Mouse (Mus musculus) intestine, embryonic 14.5 days (tissue): Measurements from ENCODE around the gene Map3k5. TPM values are rescaled to one million over a fixed set of nuclear protein-coding genes. Genes with fewer than 3 reads are reported as not detected.

Source experiments
- ATAC-seq: fragments of 200-750 bp; cut with Nextera tagmentation; replicated peaks from 2 replicates; pipeline ENCODE4 v1.8.0; 2017; ENCODE audit warnings: low read depth, moderate number of reproducible peaks, moderate TSS enrichment, moderate library complexity; ENCODE audit not compliant: low FRiP score, low TSS enrichment
- DNase-seq: peaks from one replicate; pipeline ENCODE4 v3.0.0-alpha.2; 2018; ENCODE audit warnings: low spot score
- H3K27ac ChIP-seq: fragments of 300-500 bp; sonication (generic); 2 replicates; pipeline ENCODE4 v1.5.1; 2014; ENCODE audit warnings: low read depth, mild to moderate bottlenecking, control low read depth
- H3K27me3 ChIP-seq: fragments of 300-500 bp; sonication (generic); replicated peaks from 2 replicates; pipeline ENCODE4 v1.6.1; 2014; ENCODE audit warnings: low read length, control low read depth; ENCODE audit not compliant: control insufficient read depth, insufficient read depth
- H3K36me3 ChIP-seq: fragments of 300-500 bp; sonication (generic); 2 replicates; pipeline ENCODE4 v1.6.1; 2014; ENCODE audit warnings: low read length, control low read depth; ENCODE audit not compliant: control insufficient read depth, insufficient read depth
- H3K4me1 ChIP-seq: fragments of 300-500 bp; sonication (generic); replicated peaks from 2 replicates; pipeline ENCODE4 v1.6.1; 2014; ENCODE audit warnings: low read length, control low read depth, mixed read lengths; ENCODE audit not compliant: control insufficient read depth, insufficient read depth
- H3K4me2 ChIP-seq: fragments of 300-500 bp; sonication (generic); 2 replicates; pipeline ENCODE4 v1.6.1; 2014; ENCODE audit warnings: low read length
- H3K4me3 ChIP-seq: fragments of 300-500 bp; sonication (generic); 2 replicates; pipeline ENCODE4 v1.5.1; 2014; ENCODE audit warnings: low read depth, low read length, control low read depth, mixed read lengths
- H3K9ac ChIP-seq: fragments of 300-500 bp; sonication (generic); 2 replicates; pipeline ENCODE4 v1.6.1; 2014; ENCODE audit warnings: mild to moderate bottlenecking, low read length
- H3K9me3 ChIP-seq: fragments of 300-500 bp; sonication (generic); 2 replicates; pipeline ENCODE4 v1.6.1; 2016; ENCODE audit warnings: low read length, control low read depth; ENCODE audit not compliant: control insufficient read depth
- WGBS: fragments of 180-500 bp; shearing (Covaris S2); extraction: QIAGEN DNeasy Blood & Tissue Kit; methylation state at CpG from one replicate; pipeline ENCODE4 v1.1.7; 2014; 5-methylcytosine and 5-hydroxymethylcytosine counted together
- polyA plus RNA-seq: library from polyadenylated mRNA; unstranded; fragments of >200 nt; fragmentation: Nextera tagmentation; extraction: Ambion mirVana; gene quantifications from 2 replicates; pipeline ENCODE4 v1.2.1, GENCODE M21; 2014

Map3k5 gene
- polyA plus RNA-seq, 1 experiment from 2014 or later: 2.8 TPM

- 0 out of 2 replicates have a peak, but pooled peaks cover 3% of the 10 kb centered on the region for H3K4me1 ChIP-seq
- H3K4me2 ChIP-seq: no peak overlapping the region
- no peak overlapping the region for H3K27ac ChIP-seq
- 90% methylated on average over 2 of the region's 2 CpGs for WGBS
- no peak overlapping the region for H3K4me3 ChIP-seq
- no peak overlapping the region for H3K9ac ChIP-seq
- H3K36me3 ChIP-seq: no peaks in the 10 kb centered on the region
- H3K9me3 ChIP-seq: no peaks in the 10 kb centered on the region
- H3K27me3 ChIP-seq: no peaks in the 10 kb centered on the region
- ATAC-seq (no peak), DNase-seq (no peak)
Observed at GRCm38 (mm10) chr10:20044051-20044450, 109.8 kb downstream of the Map3k5 start.

DNA sequence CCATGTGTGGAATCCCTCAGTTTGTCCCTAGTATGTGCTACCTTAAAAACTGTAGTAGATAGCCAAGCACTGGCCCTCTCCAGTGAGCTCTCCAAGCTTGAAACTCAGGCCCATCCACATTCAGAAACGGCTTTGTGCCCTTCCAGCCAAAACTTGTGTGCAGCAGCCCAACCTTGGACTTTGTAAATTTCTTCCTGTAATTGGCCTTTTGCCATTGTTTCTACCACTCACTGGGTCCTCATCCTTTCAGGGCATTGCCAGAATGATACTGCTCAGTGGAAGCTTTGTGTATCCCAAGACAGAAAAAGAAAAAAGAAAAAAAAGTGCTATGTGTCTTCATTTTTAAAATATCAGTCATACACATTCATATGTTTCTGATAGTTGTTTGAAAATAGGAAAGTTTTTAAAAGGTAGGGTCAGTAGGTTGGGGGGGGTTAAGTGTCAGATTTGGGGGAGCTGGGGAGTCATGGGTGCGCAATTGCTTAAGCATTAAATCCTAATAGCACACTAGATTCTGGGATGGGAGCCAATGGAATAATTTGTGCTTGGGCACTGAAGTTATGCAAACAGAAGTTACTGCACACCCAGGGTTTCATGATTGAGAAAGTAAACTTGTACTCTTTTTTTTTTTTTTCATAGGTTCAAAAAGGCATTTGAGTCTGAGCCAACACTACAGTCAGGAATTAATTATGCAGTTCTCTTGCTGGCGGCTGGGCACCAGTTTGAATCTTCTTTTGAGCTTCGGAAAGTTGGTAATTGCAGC, 111.6 kb downstream of the Map3k5 start:
- Histone ChIP-seq H3K27me3 (no peaks in the 10 kb centered on the region), H3K4me3 (no peak overlapping the region), H3K36me3 (no peaks in the 10 kb centered on the region), H3K4me1 (0 out of 2 replicates have a peak, but pooled peaks cover 3% of the 10 kb centered on the region), H3K9me3 (no peaks in the 10 kb centered on the region), H3K27ac (peak overlapping the region; percentile 22; the same call in 1 of the 2 replicates), H3K9ac (no peak overlapping the region), H3K4me2 (no peak overlapping the region)
- ATAC-seq (no peak), DNase-seq (no peak)
- WGBS: 43% methylated on average over 4 of the region's 4 CpGs

GRCm38 (mm10) chr10:20056859-20057644, 122.8 kb downstream of the Map3k5 start:
- DNase-seq (no peak), ATAC-seq (no peak)
- Histone ChIP-seq H3K9me3 (no peaks in the 10 kb centered on the region), H3K27me3 (no peaks in the 10 kb centered on the region), H3K4me2 (no peak overlapping the region), H3K27ac (no peak overlapping the region), H3K9ac (no peak overlapping the region), H3K4me3 (no peak overlapping the region), H3K4me1 (no peaks in the 10 kb centered on the region), H3K36me3 (no peaks in the 10 kb centered on the region)
- 91% methylated on average over 14 of the region's 14 CpGs for WGBS

DNA sequence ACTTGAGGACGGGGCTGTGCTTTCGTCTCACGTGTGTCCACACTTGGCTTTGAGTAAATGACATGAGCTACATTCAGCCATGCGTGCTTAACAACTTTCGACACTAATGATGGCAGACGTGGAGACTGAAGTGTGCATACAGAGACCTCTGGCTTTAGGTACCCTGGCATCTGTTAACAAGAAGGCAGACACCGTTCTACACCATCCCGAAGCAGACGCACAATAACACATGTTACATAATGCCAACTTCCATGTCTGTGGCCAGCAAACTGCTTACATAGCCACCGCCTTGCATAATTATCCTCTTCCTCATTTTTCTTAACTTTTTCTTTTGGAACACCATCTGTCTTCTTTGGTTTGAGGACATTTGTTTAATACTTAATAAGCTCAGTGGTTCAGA, 123.8 kb downstream of the Map3k5 start:
- Histone ChIP-seq H3K9me3 (no peaks in the 10 kb centered on the region), H3K4me1 (no peaks in the 10 kb centered on the region), H3K36me3 (no peaks in the 10 kb centered on the region), H3K9ac (no peak overlapping the region), H3K27me3 (no peaks in the 10 kb centered on the region), H3K27ac (no peak overlapping the region), H3K4me2 (no peak overlapping the region), H3K4me3 (no peak overlapping the region)
- 91% methylated on average over 10 of the region's 10 CpGs for WGBS
- DNase-seq (no peak), ATAC-seq (no peak)

DNA sequence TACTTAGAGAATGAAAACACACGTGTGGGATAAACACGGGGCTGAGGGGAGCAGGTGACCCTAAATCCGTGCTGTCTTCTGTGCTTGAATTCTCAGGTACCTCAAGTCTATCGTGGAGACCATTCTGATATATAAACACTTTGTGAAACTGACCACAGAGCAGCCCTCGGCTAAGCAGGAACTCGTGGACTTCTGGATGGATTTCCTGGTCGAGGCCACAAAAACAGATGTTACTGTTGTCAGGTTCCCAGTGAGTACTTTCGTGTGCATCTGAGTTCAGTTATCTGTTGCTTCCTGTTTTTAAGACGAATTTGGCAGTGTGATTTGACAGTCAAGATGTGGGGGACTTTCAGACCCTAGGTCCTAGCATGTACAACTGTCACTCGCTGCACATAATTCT, 124.6 kb downstream of the Map3k5 start:
- Histone ChIP-seq H3K9ac (no peak overlapping the region), H3K27me3 (no peaks in the 10 kb centered on the region), H3K27ac (no peak overlapping the region), H3K4me1 (no peaks in the 10 kb centered on the region), H3K4me3 (no peak overlapping the region), H3K9me3 (no peaks in the 10 kb centered on the region), H3K4me2 (no peak overlapping the region), H3K36me3 (no peaks in the 10 kb centered on the region)
- DNase-seq (no peak), ATAC-seq (no peak)
- 67% methylated on average over 10 of the region's 10 CpGs for WGBS

GRCm38 (mm10) chr10:20060320-20060970, 126.2 kb downstream of the Map3k5 start:
- H3K9me3 ChIP-seq: no peaks in the 10 kb centered on the region
- H3K27me3 ChIP-seq: no peaks in the 10 kb centered on the region
- no peaks in the 10 kb centered on the region for H3K36me3 ChIP-seq
- no peak for ATAC-seq
- H3K4me2 ChIP-seq: no peak overlapping the region
- DNase-seq: no peak
- no peaks in the 10 kb centered on the region for H3K4me1 ChIP-seq
- no peak overlapping the region for H3K4me3 ChIP-seq
- no peak overlapping the region for H3K9ac ChIP-seq
- WGBS: 75% methylated on average over 15 of the region's 15 CpGs
- H3K27ac ChIP-seq: no peak overlapping the region

- Histone ChIP-seq H3K27me3 (no peaks in the 10 kb centered on the region), H3K4me3 (no peak overlapping the region), H3K9me3 (no peaks in the 10 kb centered on the region), H3K36me3 (no peaks in the 10 kb centered on the region), H3K4me2 (no peak overlapping the region), H3K27ac (no peak overlapping the region), H3K9ac (no peak overlapping the region), H3K4me1 (no peaks in the 10 kb centered on the region)
- 86% methylated on average over 9 of the region's 9 CpGs for WGBS
- DNase-seq (no peak), ATAC-seq (no peak)
Observed at GRCm38 (mm10) chr10:20064556-20065207, 130.4 kb downstream of the Map3k5 start.

GRCm38 (mm10) chr10:20066069-20066665, 131.9 kb downstream of the Map3k5 start:
- no peaks in the 10 kb centered on the region for H3K36me3 ChIP-seq
- no peak overlapping the region for H3K27ac ChIP-seq
- no peak overlapping the region for H3K9ac ChIP-seq
- no peaks in the 10 kb centered on the region for H3K27me3 ChIP-seq
- ATAC-seq (no peak), DNase-seq (no peak)
- no peak overlapping the region for H3K4me3 ChIP-seq
- H3K4me1 ChIP-seq: no peaks in the 10 kb centered on the region
- no peak overlapping the region for H3K4me2 ChIP-seq
- H3K9me3 ChIP-seq: no peaks in the 10 kb centered on the region
- WGBS: 92% methylated on average over 1 of the region's 1 CpGs
